Mouse (Mus musculus) stomach, postnatal 0 days (tissue): ENCODE measurements around the gene Maged1. TPM values are rescaled to one million over a fixed set of nuclear protein-coding genes. Genes with fewer than 3 reads are reported as not detected.

Experiments
- ATAC-seq: fragments of 200-750 bp; cut with Nextera tagmentation; 2 replicates; pipeline ENCODE4 v1.8.0; 2017; ENCODE audit not compliant: low FRiP score, low TSS enrichment
- DNase-seq: peaks from one replicate; pipeline ENCODE4 v3.0.0-alpha.2; 2016; ENCODE audit warnings: low spot score
- H3K27ac ChIP-seq: fragments of 300-500 bp; sonication (generic); replicated peaks from 2 replicates; pipeline ENCODE4 v1.5.1; 2014; ENCODE audit warnings: mild to moderate bottlenecking, control low read depth
- H3K27me3 ChIP-seq: fragments of 300-500 bp; sonication (generic); 2 replicates; pipeline ENCODE4 v1.6.1; 2014; ENCODE audit warnings: low read length; ENCODE audit not compliant: control insufficient read depth, insufficient read depth
- H3K36me3 ChIP-seq: fragments of 300-500 bp; sonication (generic); 2 replicates; pipeline ENCODE4 v1.6.1; 2014; ENCODE audit warnings: low read length, mixed read lengths; ENCODE audit not compliant: control insufficient read depth, insufficient read depth
- H3K4me1 ChIP-seq: fragments of 300-500 bp; sonication (generic); replicated peaks from 2 replicates; pipeline ENCODE4 v1.6.1; 2014; ENCODE audit warnings: antibody characterized with exemption; ENCODE audit not compliant: control insufficient read depth, insufficient read depth
- H3K4me2 ChIP-seq: fragments of 300-500 bp; sonication (generic); replicated peaks from 2 replicates; pipeline ENCODE4 v1.6.1; 2014; ENCODE audit warnings: low read depth, mild to moderate bottlenecking, control low read depth, moderate library complexity
- H3K4me3 ChIP-seq: fragments of 300-500 bp; sonication (generic); 2 replicates; pipeline ENCODE4 v1.5.1; 2014; ENCODE audit warnings: low read depth, low read length, control low read depth
- H3K9ac ChIP-seq: fragments of 300-500 bp; sonication (generic); 2 replicates; pipeline ENCODE4 v1.6.1; 2014; ENCODE audit warnings: mild to moderate bottlenecking, low read length, control low read depth, mixed read lengths
- H3K9me3 ChIP-seq: fragments of 300-500 bp; sonication (generic); 2 replicates; pipeline ENCODE4 v1.6.1; 2016; ENCODE audit warnings: low read length; ENCODE audit not compliant: control insufficient read depth
- CTCF ChIP-seq: IDR thresholded peaks from 2 replicates; pipeline ENCODE4 v1.5.1; 2016; ENCODE audit warnings: antibody characterized with exemption, low read depth, mild to moderate bottlenecking, moderate library complexity
- EP300 ChIP-seq: optimal IDR thresholded peaks from 2 replicates; pipeline ENCODE3; 2016; ENCODE audit warnings: antibody characterized with exemption
- WGBS: fragments of 180-500 bp; shearing (Covaris S2); extraction: QIAGEN DNeasy Blood & Tissue Kit; methylation state at CpG from one replicate; pipeline ENCODE4 v1.1.7; 2014; 5-methylcytosine and 5-hydroxymethylcytosine counted together
- polyA plus RNA-seq: library from polyadenylated mRNA; unstranded; fragments of >200 nt; fragmentation: Nextera tagmentation; extraction: Ambion mirVana; gene quantifications from 2 replicates; pipeline ENCODE4 v1.2.1, GENCODE M21; 2015

Maged1 gene
- polyA plus RNA-seq, 1 experiment from 2014 or later = 179 TPM

GRCm38 (mm10) chrX:94544923-94545322 lies 3.0 kb upstream of the Maged1 start:
- no peak overlapping the region for H3K27ac ChIP-seq
- WGBS = 10% methylated on average over 1 of the region's 1 CpGs
- no peaks in the 10 kb centered on the region for H3K9me3 ChIP-seq
- H3K4me2 ChIP-seq = no peak overlapping the region
- no peak overlapping the region for H3K9ac ChIP-seq
- H3K4me1 ChIP-seq = no peaks in the 10 kb centered on the region
- no peak for ATAC-seq
- no peaks in the 10 kb centered on the region for H3K36me3 ChIP-seq
- no peaks in the 10 kb centered on the region for H3K27me3 ChIP-seq
- no peak overlapping the region for H3K4me3 ChIP-seq
- TF ChIP-seq CTCF = peak; percentile 68
- no peak for TF ChIP-seq EP300
- peak; percentile 24 for DNase-seq

- Histone ChIP-seq H3K4me2 (peak overlapping the region; percentile 52), H3K9me3 (no peaks in the 10 kb centered on the region), H3K36me3 (no peaks in the 10 kb centered on the region), H3K27me3 (no peaks in the 10 kb centered on the region), H3K9ac (peak overlapping the region; percentile 41), H3K27ac (0 out of 2 replicates have a peak overlapping the region, but pooled peaks have one; percentile 49), H3K4me3 (peak overlapping the region; percentile 62), H3K4me1 (no peaks in the 10 kb centered on the region)
- TF ChIP-seq CTCF (no peak), EP300 (no peak)
- WGBS = 30% methylated on average over 8 of the region's 9 CpGs
- no peak for ATAC-seq
- no peak for DNase-seq
Measured at GRCm38 (mm10) chrX:94542536-94542935, 593 bp upstream of the Maged1 start.

- Histone ChIP-seq H3K9ac (peak overlapping the region; percentile 75), H3K9me3 (no peaks in the 10 kb centered on the region), H3K4me1 (no peaks in the 10 kb centered on the region), H3K27me3 (no peaks in the 10 kb centered on the region), H3K4me2 (peak overlapping the region; percentile 52), H3K27ac (peak overlapping the region; percentile 81), H3K36me3 (no peaks in the 10 kb centered on the region), H3K4me3 (peak overlapping the region; percentile 62)
- 8% methylated on average over 24 of the region's 25 CpGs for WGBS
- TF ChIP-seq CTCF (no peak), EP300 (no peak)
- DNase-seq = peak; percentile 20
- peak; percentile 0; the same call in 1 of the 2 replicates for ATAC-seq
Measured at GRCm38 (mm10) chrX:94541206-94541605, 737 bp downstream of the Maged1 start.

- no peaks in the 10 kb centered on the region for H3K9me3 ChIP-seq
- peak overlapping the region; percentile 52 for H3K4me2 ChIP-seq
- ATAC-seq (peak; percentile 73), DNase-seq (peak; percentile 63)
- no peaks in the 10 kb centered on the region for H3K27me3 ChIP-seq
- H3K27ac ChIP-seq = peak overlapping the region; percentile 81
- WGBS = 18% methylated on average over 32 of the region's 37 CpGs
- H3K36me3 ChIP-seq = no peaks in the 10 kb centered on the region
- TF ChIP-seq EP300 (no peak), CTCF (no peak)
- peak overlapping the region; percentile 75 for H3K9ac ChIP-seq
- peak overlapping the region; percentile 62 for H3K4me3 ChIP-seq
- H3K4me1 ChIP-seq = no peaks in the 10 kb centered on the region
Measured at GRCm38 (mm10) chrX:94540341-94541201, 1.4 kb downstream of the Maged1 start.

GRCm38 (mm10) chrX:94534346-94534745 lies 7.6 kb downstream of the Maged1 start:
- H3K4me1 ChIP-seq = no peaks in the 10 kb centered on the region
- H3K36me3 ChIP-seq = no peaks in the 10 kb centered on the region
- H3K9ac ChIP-seq = no peak overlapping the region
- TF ChIP-seq EP300 (no peak), CTCF (no peak)
- H3K4me2 ChIP-seq = no peak overlapping the region
- DNase-seq (no peak), ATAC-seq (no peak)
- H3K4me3 ChIP-seq = no peak overlapping the region
- H3K27me3 ChIP-seq = no peaks in the 10 kb centered on the region
- no peak overlapping the region for H3K27ac ChIP-seq
- no peaks in the 10 kb centered on the region for H3K9me3 ChIP-seq
- 67% methylated on average over 2 of the region's 2 CpGs for WGBS

GRCm38 (mm10) chrX:94530301-94530700 lies 11.6 kb downstream of the Maged1 start:
- no peak for TF ChIP-seq EP300
- no peak for TF ChIP-seq CTCF
- no peaks in the 10 kb centered on the region for H3K36me3 ChIP-seq
- H3K4me1 ChIP-seq = no peaks in the 10 kb centered on the region
- no peaks in the 10 kb centered on the region for H3K9me3 ChIP-seq
- DNase-seq (no peak), ATAC-seq (no peak)
- H3K27me3 ChIP-seq = no peaks in the 10 kb centered on the region
- 83% methylated on average over 3 of the region's 3 CpGs for WGBS
- no peak overlapping the region for H3K4me3 ChIP-seq
- no peak overlapping the region for H3K4me2 ChIP-seq
- no peak overlapping the region for H3K9ac ChIP-seq
- H3K27ac ChIP-seq = no peak overlapping the region
